Mouse (Mus musculus) cerebellum, adult 9-11 months (tissue): ENCODE measurements at regions not wholly inside any gene's neighbourhood (a gene's known extent, or its start where the extent isn't known, plus 50 kb on each side); places are given as distances from the start of the nearest gene placed in this dataset.

ENCODE experiments used
- DNase-seq: peaks from one replicate; pipeline ENCODE4 v3.0.0; 2022

DNA sequence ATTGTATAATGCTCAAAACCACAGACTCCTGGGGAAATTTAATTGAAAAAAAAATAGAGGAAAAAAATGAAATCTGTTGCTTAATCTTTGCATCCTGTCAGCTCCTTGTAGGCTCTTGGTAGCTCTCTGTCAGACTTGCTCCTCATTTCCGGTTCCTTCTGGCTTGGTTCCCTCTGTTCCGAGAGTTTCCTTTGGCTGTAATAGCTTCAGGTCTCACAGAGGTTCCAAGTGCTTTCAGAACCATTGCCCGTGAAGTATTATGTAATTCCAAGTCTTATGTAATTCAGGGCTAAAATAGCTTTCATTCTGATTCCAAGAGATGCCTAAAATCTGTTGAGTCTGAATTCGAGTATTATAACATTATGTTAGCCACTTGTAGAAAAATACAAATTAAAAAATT, 117.3 kb downstream of the Spry2 start:
- DNase-seq = peak; percentile 82

DNA sequence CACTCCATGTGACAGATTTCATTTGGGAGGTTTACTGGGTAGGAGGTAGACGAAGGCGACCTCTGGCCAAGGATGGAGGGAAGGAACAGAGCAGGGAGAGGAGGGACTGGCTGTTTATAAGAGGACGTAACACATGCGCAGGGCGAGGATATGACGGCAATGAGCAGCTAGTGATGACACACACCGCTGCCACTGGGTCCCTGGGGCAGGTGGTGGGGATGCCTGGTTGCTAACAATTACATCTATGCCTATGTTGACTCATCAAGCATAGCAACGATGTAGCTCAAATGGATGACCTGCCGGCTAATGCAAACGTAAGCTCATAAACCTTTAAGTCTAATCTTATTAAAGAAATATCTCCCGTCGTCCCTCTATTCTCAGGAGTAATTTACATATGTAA, 122.9 kb downstream of the Spry2 start:
- DNase-seq = no peak

DNA sequence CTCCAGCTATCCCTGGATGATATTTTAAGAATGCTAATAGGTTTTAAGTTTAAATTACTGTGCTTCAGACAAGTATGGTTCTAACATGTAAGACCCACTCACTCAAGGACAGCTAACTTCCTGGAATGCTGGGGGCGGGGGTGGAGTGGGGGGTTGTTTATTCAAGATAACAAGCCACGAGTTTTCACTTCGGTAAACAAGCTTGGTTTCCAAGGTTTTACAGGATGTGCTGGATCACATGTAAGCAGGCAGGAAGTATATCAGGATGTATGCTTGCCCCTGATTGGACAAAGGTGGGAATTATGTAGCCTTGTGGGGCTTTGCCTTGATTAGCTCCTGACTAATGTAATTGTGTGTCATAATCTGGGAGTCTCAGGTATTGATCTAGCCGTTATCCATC, 129.5 kb downstream of the Spry2 start:
- DNase-seq = no peak

DNA sequence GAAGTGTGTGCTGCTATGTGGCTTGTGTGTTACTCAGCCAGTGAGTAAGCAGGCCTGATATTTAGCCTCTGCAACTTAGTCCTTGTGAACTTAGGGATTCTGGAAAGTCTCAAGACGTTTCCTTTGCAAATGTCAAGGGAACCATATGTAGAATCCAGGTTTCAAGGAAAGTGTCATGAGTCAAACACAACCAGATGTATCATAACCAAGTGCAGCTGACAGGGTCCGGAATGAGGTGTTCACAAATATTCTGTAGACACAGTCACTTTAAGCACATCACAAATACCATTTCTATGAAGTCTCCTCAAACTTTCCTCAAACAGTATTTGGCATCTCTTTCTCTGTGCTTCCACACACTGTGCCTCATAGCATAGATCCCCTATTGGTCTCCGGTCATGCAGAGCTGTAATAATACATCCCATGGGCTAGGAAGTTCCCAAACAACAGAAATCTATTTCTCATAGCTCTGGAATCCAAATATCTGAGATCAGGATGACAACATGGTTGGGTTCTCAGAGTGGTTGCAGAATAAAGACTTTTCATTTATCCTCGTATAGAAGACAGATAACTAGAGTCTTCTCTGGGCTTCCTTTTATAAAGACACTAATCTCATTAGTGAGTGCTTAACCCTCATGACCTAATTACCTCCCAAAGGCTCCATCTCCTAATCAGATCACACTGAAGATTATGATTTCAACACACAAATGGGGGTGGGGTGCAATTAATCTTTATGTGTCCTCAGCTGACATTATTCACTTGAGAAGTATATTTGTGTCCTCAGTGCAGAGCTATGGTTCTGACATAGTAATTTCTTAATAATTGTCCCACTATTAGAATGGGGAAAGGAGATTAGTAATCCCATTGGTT, 143.9 kb downstream of the Spry2 start:
- DNase-seq = no peak

DNA sequence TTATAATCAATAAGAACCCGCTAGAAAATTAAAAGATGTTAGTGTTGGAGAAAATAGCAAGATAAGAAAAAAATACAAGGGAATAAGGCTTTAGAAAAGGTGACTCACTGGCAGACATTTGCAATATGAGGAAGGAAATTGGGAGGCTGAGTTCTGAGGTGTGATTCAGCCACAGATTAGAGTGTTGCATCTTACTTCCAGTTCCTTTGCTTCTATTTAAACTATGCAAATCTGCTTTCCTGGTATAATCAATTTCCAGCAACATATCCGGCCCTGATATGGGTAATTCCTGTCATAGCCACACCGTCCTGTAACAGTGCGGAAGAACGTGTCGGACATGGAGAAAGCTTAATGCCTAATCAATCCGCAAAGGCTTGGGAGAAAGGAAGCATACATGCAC, 144.9 kb downstream of the Spry2 start:
- DNase-seq = no peak

DNA sequence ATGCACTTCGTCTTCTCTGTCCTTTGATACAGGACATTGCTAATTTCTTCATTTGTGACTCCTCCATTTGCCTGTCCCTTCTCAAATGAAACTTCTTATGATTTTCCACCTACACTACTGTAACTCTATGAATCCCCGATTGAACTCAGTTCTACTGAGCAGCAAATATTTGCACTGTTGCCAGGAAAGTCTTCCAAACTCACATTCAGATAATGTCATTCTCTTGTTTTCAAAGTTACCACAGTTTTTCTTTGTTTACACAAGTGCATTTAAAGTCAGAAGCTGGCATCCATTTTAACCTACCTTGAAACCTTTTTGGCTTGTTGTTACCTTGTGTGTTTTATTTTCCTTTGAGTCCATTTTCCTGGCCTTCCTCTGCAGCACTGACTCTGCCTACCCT, 152.0 kb downstream of the Spry2 start:
- no peak for DNase-seq

DNA sequence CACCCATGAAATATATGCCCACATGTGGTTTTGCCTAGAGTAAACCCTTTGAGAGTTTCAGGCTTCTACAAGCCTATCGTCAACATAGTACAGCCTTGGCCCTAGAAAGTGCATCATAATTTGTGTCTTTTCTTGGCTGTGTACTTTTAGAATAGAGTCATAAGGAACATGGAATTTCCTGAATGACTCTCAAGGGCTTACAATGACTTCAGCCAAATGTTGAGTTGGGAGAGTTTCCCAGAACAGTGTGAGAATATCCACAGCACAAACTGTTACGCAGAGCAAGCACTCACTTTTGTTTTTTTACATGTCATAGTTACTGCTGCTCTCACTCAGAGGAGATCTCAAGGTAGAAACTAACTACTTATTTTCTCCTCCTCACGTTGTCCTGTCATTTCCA, 152.5 kb downstream of the Spry2 start:
- DNase-seq = no peak

DNA sequence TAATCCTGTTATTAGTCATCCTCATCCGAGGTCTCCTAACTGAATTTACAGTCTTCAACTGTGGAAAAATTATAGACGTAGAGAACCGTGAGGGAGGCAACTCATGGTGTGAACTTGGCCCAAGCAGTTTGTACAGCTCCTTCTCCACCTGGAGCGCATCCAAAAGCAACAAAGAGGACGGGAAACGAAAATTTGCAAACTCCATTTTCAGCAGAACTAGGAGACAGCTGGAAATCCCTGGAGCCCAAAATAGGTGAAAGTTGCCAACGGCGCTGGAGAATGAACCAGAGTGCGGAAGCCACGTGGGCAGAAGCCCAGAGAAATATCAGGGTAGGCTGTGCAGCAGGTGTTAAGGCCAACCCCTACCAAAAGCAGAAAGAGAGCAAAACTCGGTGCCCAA, 155.7 kb downstream of the Spry2 start:
- no peak for DNase-seq

DNA sequence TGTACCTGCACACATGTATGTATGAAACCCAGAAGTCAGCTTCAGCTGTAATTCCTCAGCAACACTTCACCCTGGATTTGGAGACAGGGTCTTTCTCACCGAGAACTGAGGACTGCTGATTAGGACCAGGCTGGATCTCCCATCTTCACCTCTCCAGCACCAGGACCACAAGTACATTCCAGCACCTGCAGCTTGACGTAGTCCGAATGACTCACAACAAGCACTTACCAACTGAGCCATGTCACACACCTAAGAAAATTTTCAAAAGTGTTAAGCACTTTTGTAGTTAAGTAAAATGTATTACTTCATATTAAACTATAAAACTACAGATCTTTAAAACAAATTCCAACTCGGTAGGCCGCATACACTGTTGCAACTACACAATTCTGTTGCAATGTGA, 158.1 kb downstream of the Spry2 start:
- no peak for DNase-seq

DNA sequence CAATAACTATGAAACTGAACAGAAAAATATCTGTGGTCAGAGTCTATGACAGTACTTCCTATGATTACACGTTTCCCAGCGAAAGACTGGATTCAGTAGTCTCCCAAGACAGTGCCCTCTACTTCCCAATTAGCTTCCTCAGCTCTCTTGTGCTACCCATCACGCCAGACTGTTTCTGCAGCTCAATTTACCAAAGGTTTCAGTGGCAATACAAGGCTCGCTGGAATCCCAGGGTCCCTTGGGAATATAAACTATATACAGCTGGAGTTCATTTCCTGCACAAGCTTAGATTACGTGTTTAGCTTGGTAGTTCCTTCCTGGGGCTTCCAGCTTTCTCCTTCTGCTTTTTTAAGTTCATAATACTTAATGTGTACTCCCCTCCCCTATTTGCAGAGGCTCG, 160.3 kb downstream of the Spry2 start:
- no peak for DNase-seq

DNA sequence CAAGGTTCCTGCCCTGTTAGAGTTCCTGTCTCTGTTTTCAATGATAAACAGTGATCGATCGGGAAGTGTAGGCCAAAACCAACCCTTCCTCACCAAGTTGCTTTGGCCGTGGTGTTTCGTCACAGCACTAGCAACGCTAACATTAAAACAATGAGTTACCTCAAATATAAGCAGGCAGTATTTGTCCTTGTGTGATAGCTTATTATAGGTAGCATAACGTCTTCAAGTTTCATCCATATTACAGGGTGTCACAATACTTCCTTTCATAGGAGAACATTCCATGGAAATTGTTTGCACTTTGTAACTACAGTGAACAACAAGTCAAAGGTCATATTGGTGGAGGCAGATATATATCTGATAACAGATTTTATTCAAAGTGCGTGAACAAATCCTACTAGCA, 162.3 kb downstream of the Spry2 start:
- no peak for DNase-seq

DNA sequence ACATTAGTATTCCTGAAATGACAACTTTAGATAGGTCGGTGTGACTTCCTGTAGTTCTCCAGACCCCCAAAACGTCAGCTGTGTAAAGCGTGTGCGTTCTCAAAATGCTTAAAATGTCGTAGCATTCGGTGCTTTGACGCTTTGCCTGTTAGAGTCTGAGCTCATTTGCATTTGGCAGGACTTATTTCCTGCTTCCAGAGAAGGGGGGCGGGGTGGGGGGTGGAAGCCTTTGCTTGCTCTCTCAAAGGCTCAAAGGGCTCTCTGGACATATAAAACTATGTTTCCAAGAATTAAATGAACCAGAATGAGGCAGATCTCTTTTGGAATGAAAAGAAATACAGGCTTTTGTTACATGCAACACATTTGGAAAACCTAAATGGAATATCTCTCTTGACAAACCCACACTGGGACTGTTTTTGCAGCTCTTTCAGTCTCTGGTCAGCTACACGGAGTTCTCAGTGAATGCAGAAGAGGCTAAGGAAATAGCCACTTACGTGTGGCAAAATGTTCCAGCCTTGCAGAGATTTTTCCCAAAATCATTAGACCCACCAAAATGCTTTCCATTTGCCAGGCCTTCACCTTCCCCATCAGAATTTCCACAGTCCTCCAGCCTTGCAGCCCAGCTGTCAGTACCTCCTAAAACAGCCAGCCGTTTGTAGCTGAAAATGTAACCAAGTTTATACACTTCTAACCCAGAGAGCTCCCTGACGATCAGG, 163.4 kb downstream of the Spry2 start:
- peak; percentile 57 for DNase-seq

DNA sequence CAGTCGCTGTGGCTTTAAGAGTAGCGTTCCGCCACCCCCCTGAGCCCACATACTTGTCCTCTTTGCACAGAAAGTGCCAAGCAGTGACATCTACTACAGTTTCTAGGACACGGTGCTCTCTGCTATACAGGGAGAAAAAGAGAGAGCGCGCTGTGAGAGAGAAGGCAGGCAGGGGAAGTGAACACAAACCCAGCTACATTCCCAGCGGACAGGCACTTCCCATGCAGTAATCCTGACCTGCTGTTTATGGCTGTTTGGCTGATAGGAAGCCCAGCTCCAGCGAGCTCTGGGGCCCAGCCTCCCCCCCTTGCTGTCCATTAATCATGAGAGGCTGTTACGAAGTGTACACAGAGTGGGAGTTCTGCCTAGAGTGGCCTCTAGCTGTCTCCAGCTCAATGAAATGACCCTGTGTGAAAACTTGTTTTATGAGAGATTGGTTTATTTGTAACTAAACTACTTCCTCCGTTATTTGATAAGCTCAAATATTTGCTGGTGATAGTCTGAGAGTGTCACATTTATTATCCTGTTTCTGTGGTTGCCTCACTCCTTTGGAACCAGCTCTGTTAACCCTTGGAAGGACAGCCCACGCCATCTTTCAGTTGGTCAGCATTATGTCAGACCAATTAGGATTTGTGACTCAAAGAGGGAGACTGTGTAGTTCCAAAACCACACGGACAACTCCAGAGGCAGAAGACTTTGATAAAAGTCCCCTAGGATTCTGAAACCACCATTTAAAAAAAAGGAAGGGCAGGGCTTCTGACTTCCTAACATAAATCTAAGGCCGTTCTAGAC, 164.2 kb downstream of the Spry2 start:
- DNase-seq = peak; percentile 91

DNA sequence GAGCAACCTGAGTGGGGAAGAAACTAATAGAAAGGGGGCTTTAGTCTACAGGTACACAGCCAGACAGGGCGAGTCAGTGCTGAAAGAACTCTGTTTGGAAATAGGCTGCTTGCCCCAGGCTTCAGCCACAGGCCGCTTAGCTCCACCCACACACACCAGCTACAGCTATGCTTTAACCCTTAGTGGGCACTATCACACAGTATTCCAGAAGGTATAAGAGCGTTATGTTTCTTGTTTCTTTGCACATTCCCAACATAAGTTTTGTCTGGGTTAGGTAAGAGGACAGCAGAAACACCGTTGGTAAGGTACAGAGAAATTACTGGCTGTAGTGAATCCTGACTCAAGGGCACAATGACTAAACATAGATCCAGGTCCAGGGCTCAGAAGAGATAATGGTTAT, 165.8 kb downstream of the Spry2 start:
- DNase-seq = peak; percentile 72

DNA sequence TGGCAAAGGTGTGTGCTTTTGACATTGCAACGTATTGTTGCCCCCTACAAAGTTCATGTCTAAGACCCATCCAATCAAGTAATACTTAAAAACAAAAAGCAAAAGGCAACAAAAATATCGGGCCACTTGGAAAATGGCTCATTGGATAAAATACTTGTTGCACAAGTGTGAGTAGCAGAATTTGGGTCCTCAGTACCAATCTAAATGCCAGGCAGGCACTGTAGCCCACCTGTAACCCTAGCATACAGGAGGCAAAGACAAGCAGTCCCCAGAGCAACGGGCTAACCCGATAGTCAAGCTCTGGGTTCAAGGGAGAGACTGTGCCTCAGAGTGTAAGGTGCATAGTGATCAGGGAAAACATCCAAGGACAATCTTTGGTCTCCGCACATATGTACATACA, 167.8 kb downstream of the Spry2 start:
- no peak for DNase-seq

DNA sequence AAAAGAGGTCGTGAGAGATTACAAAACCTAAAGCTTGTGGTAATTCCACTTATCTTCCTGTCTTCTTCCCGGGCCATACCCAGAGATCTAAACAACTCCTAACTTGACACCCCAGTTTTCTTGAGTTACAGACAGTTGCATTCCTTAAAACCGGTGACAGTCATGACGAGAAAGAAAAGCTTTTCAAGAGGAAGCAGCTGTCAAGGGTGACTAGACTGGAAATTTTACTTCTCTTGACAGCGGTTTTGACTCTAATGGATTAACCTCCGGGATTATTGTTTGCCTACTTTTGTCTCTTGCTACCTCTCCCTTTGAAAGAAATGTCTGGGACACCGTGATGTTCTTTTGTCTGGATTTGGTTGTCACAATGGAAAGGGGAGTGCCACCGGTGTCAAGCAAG, 170.9 kb downstream of the Spry2 start:
- no peak for DNase-seq

DNA sequence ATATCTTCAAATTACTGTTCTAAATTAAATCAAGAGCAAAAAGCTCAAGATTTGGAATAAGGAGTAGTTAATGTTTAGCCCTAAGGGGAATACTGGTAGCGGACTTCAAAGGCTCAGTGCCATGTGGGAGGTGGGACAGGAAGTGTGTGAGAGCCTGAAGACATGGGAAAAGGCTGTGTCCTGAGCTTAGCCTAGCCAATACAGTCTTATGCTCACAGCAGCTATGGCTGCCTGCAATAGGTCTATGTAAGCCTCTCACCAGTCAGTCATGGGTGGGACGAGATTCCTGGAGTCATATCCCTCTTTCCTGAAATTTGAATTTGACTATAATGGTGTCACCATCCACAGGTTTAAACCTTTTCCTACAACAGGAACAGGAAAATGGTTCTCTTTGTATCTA, 173.7 kb downstream of the Spry2 start:
- no peak for DNase-seq

DNA sequence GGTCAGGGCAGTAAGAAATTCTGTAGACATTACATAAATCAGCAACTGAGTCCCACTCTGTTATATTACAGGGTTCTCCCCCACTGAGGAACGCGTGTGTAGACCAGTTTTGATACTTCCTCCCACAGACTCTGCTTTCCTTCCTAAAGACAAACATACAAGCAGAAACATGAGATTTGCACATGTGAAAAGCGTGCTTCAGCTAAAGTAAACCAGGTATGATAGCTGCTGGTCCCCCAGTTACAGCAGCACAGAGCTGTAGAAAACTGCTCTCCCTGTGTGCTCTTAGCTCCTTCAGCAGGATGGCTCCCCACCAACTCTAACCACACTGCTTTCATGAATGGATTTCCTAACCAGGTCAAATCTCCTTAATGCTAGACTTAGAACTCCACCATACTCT, 175.0 kb downstream of the Spry2 start:
- no peak for DNase-seq

DNA sequence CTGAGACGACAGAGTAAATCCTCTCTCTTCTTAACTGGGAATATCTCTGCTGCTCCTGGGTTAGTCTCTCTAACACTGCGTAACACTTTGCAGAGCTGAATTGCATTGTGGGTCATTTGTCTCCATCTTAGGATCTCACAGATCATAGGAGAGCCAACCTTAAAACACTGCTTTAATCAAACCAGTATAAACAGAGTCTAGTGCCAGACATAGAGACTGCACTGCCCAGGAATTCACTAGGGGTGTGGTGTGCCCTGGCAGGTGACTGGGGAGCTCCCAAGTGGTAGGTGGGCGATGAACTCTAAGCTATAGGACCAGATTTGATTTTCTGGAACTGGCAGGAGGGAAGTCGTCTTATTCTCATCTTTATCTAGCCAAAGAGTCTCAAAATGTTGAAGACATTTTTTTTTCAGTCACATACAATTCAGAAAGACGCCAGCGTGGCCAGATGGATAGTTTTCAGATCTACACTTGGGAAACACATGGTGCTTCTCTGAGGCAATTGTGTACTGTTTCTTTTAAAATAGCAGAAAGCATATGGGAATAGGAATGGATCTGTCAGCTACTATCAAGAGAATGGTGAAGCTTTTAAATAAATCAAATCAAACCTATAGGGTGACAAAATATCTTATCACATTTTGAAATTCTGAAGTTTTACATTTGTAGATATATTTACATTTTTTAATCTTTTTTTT, 175.7 kb downstream of the Spry2 start:
- DNase-seq = peak; percentile 36

DNA sequence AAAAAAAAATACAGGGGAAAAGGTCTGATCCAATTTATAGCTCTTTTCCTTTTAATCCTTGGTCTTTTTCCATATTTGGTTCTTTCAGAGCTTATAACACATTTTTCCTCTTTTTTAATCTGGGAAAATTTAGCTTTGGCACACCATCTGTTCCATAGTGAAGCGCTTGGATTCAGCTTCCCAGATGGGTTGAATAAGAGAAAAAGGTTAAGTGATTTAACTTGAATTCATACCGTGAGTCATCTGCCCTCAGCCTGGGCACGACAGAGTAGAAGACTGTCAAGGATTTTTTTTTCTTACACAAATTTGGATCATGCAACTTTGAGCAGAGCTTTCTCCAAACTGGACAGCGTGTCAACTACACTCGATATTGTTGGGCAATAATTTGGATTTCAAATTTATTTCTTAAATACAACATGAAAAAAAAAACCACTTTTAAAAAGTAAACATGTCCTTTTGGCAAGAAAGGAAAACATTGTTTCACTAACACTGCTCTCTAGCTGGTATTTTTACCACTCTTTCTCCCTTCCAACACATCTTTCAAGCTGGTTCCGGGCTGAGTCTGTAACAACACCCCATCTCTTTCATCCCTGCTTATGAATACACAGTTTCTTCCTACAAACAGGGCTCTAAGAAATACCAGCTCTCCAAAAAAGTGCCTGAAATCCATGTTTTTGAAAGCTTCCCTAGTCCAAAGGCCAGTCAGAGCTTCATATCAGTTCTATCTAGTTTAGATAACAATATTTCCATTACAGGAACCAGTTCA, 177.8 kb downstream of the Spry2 start:
- peak; percentile 43 for DNase-seq

DNA sequence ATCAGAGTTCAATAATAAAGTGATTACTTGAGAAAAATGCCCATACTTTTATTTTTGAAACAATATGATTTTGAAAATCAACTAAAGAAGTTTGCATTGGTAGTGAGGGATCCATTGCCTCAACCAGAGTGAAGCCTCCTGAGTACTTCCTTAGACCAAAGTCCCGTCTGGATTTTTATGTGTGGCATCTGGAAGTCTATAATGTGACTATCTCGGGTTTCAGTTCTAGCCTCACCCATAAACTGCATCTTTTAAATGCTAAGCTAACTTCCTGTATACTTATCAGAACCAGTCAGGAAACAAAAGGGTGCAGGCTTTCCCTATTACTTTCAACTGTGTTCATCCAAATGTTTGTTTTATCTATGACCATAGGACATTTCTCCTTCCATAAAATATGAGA, 178.8 kb downstream of the Spry2 start:
- no peak for DNase-seq

DNA sequence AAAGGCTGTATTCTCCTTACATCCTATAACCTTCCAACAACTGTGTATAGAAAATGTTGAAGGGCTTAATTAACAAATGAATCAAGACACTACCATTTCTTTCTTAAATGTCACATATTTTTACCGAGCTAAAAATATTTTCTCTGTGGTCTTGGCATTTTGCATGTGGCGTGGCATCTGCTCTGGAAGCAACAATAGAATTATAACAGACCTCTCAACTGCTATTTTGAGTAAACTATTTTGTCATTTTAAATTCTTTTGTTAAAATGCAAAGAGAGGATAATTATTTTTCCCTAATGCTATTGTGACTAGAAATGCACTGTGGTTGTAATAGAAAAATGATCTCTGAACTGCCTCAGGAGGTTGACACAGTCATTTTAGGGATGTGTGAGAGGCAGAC, 187.9 kb downstream of the Spry2 start:
- DNase-seq = no peak
